Mouse (Mus musculus) kidney, adult 2 months (tissue): ENCODE results near the gene Krtap3-3. TPM values are rescaled to one million over a fixed set of nuclear protein-coding genes. Genes with fewer than 3 reads are reported as not detected.
"Not testable (repeated sequence)": the region's sequence is repeated elsewhere in the genome, so short reads cannot be mapped to it uniquely, and the experiment has no call there.

Experiments
- DNase-seq: peaks from one replicate; pipeline ENCODE4 v3.0.0; 2021
- H3K27ac ChIP-seq: fragments of 200-500 bp; 2 replicates; pipeline ENCODE4 v1.5.1; 2012; ENCODE audit warnings: low read depth, low read length, control low read depth, inconsistent platforms; ENCODE audit not compliant: insufficient read depth
- H3K27me3 ChIP-seq: fragments of 200-500 bp; replicated peaks from 2 replicates; pipeline ENCODE4 v1.6.1; 2012; ENCODE audit warnings: mild to moderate bottlenecking, moderate library complexity, low read length, inconsistent platforms; ENCODE audit not compliant: control insufficient read depth, insufficient read depth
- H3K36me3 ChIP-seq: fragments of 200-500 bp; 2 replicates; pipeline ENCODE4 v1.6.1; 2012; ENCODE audit warnings: mild to moderate bottlenecking, moderate library complexity, low read length, inconsistent platforms; ENCODE audit not compliant: control insufficient read depth, insufficient read depth
- H3K4me1 ChIP-seq: fragments of 200-500 bp; 2 replicates; pipeline ENCODE4 v1.6.1; 2011; ENCODE audit warnings: low read length; ENCODE audit not compliant: control insufficient read depth, insufficient read depth
- H3K4me3 ChIP-seq: fragments of 200-500 bp; 2 replicates; pipeline ENCODE4 v1.5.1; 2011; ENCODE audit warnings: mild to moderate bottlenecking, low read depth, low read length, control low read depth; ENCODE audit not compliant: insufficient read depth
- CTCF ChIP-seq: fragments of 200-500 bp; conservative IDR thresholded peaks from 2 replicates; pipeline ENCODE4 v1.5.1; 2011; ENCODE audit warnings: low read depth, mild to moderate bottlenecking, control low read depth, low read length, moderate library complexity, mixed read lengths; ENCODE audit not compliant: insufficient read depth, insufficient read length
- POLR2A ChIP-seq: fragments of 200-500 bp; IDR thresholded peaks from one replicate; pipeline ENCODE4 v1.6.1; 2011; ENCODE audit warnings: low read depth, low read length, control low read depth
- WGBS: fragments of 180-500 bp; shearing (Covaris S2); methylation state at CpG from one replicate; pipeline ENCODE4 v1.1.7; 2018; 5-methylcytosine and 5-hydroxymethylcytosine counted together
- polyA plus RNA-seq: library from polyadenylated mRNA; depleted of rRNA; stranded (reverse); fragments of >200 nt; gene quantifications from 2 replicates; pipeline ENCODE4 v1.2.3, GENCODE M21; 2012; rRNA removed

The Krtap3-3 gene
- not detected in 2 replicates for polyA plus RNA-seq

DNA sequence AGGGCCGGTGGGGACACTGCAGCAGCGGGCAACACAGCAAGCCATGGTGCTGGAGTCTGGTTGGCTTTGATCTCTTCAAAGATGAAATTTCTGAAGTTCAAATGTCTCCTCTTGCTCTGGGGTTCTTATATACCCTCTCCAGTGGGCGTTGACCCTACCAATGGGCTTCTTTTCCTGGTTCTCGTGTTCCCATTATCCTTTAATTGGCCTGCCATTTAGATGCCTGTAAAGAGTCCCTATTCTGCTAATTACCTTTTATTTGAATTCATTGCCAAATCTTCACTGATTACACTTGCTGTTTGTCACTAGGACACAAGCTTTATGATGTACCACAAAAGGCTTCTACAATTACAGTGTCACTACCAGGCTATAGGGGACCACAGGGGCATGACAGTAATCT, at the start of gene Krtap3-3:
TSS of gene Krtap3-3 (minus strand) at position 101 of the 400 bp plus-strand sequence.
- TF ChIP-seq CTCF (no peak), POLR2A (no peak)
- Histone ChIP-seq H3K27ac (no peak within 1 kb of the TSS), H3K27me3 (no peaks in the 10 kb centered on the region), H3K4me3 (no peak within 1 kb of the TSS), H3K36me3 (no peaks in the 10 kb centered on the region), H3K4me1 (no peaks in the 10 kb centered on the region)
- WGBS, result 57% methylated on average over 4 of the region's 4 CpGs
- DNase-seq, result no peak

DNA sequence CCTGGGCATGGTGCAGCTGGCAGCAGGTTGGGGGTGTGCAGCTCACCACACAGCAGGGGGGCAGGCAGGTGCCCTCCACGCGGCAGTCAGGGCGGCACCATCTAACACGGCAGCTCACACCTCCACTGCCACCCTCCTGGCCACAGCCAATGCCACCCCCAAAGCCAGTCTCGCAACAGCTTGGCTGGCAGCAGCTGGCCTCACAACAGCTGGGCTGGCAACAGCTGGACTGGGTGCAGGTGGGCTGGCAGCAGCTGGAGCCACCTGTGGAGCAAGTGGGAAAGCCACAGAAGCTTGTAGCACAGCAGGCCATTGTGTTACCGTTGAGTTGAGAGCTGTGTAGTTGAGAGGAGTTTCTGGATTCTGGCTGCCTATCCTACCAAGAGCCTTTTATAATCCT, 47.1 kb upstream of the Krtap3-3 start, which contains the start of gene Krtap9-3:
TSS of gene Krtap9-3 (minus strand) at position 364 of the 400 bp plus-strand sequence.
- not testable (repeated sequence) for H3K27me3 ChIP-seq, H3K36me3 ChIP-seq, H3K27ac ChIP-seq, H3K4me3 ChIP-seq, H3K4me1 ChIP-seq, DNase-seq
- 66% methylated on average over 6 of the region's 6 CpGs for WGBS

GRCm38 (mm10) chr11:99590981-99591380, 40.3 kb upstream of the Krtap3-3 start, which contains the start of gene Krtap1-3:
TSS of gene Krtap1-3 (minus strand) at chr11:99591339.
- DNase-seq, result no peak
- TF ChIP-seq POLR2A (no peak), CTCF (no peak)
- H3K4me3 ChIP-seq, result no peak within 1 kb of the TSS
- 68% methylated on average over 6 of the region's 6 CpGs for WGBS
- H3K27me3 ChIP-seq, result no peaks in the 10 kb centered on the region
- no peaks in the 10 kb centered on the region for H3K4me1 ChIP-seq
- no peak within 1 kb of the TSS for H3K27ac ChIP-seq
- H3K36me3 ChIP-seq, result no peaks in the 10 kb centered on the region

DNA sequence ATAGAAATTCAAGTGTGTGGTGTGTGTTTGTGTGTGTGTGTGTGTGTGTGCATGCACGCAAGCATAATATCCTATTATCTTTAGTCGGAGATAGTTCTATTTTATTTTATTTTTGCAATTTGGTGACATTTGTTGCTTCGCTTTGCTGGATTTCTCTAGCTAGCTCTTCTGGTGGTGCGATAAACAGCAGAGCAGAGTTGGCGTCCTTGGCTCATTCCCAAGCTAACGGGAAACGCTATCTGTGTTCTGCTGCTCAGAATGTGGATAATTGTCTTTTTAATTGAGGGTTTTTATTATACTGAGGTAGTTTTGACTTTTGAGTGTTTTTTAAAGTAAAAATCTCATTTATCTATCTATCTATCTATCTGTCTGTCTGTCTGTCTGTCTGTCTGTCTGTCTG, 34.4 kb upstream of the Krtap3-3 start:
- no peak overlapping the region for H3K4me3 ChIP-seq
- no peaks in the 10 kb centered on the region for H3K4me1 ChIP-seq
- H3K36me3 ChIP-seq, result no peaks in the 10 kb centered on the region
- 87% methylated on average over 7 of the region's 7 CpGs for WGBS
- H3K27me3 ChIP-seq, result no peaks in the 10 kb centered on the region
- DNase-seq, result no peak
- TF ChIP-seq POLR2A (no peak), CTCF (no peak)
- H3K27ac ChIP-seq, result no peak overlapping the region

- 77% methylated on average over 5 of the region's 5 CpGs for WGBS
- no peak for DNase-seq
- Histone ChIP-seq H3K27ac (no peak within 1 kb of the TSS), H3K27me3 (no peaks in the 10 kb centered on the region), H3K4me1 (no peaks in the 10 kb centered on the region), H3K4me3 (no peak within 1 kb of the TSS), H3K36me3 (no peaks in the 10 kb centered on the region)
- TF ChIP-seq POLR2A (no peak), CTCF (no peak)
These were observed 32.6 kb upstream of the Krtap3-3 start, which contains the start of gene Krtap1-4 for GRCm38 (mm10) chr11:99583245-99583704. TSS of gene Krtap1-4 (minus strand) at chr11:99583654.

GRCm38 (mm10) chr11:99581564-99581963, 30.9 kb upstream of the Krtap3-3 start:
- H3K27me3 ChIP-seq, result no peaks in the 10 kb centered on the region
- no peak for TF ChIP-seq POLR2A
- TF ChIP-seq CTCF, result no peak
- H3K27ac ChIP-seq, result no peak overlapping the region
- no peak for DNase-seq
- 83% methylated on average over 6 of the region's 6 CpGs for WGBS
- no peaks in the 10 kb centered on the region for H3K4me1 ChIP-seq
- H3K36me3 ChIP-seq, result no peaks in the 10 kb centered on the region
- H3K4me3 ChIP-seq, result no peak overlapping the region

DNA sequence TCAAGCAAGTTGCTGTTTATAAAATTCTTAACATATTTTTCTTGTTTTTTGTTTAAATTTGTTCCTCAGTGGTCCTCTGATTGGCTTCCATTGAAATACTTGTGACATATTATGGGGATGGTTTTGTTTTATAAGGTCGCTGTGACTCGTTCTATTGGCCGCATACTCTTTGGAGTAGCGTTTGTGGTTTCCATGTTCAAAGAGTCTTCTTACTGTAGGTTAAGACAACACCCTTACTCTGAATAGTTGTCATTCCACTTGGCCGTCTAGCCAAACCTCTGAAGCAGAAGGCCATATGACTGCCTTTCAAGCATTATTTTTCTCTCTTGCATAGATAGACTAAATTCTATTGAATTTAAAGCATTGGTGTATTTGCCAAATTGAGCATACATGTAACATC, 30.4 kb upstream of the Krtap3-3 start:
- TF ChIP-seq POLR2A (no peak), CTCF (no peak)
- Histone ChIP-seq H3K36me3 (no peaks in the 10 kb centered on the region), H3K27ac (no peak overlapping the region), H3K27me3 (no peaks in the 10 kb centered on the region), H3K4me1 (no peaks in the 10 kb centered on the region), H3K4me3 (no peak overlapping the region)
- no peak for DNase-seq
- WGBS, result 87% methylated on average over 5 of the region's 5 CpGs
